Mouse (Mus musculus): ENCODE measurements around the gene Tpo. TPM values are rescaled to one million over a fixed set of nuclear protein-coding genes. Genes with fewer than 3 reads are reported as not detected.
A peak's percentile ranks its signal among the peaks of the same experiment; 100 is the strongest.

Gene Tpo
- polyA plus RNA-seq, 1 experiment from 2014 or later, result 0.07 TPM

DNA sequence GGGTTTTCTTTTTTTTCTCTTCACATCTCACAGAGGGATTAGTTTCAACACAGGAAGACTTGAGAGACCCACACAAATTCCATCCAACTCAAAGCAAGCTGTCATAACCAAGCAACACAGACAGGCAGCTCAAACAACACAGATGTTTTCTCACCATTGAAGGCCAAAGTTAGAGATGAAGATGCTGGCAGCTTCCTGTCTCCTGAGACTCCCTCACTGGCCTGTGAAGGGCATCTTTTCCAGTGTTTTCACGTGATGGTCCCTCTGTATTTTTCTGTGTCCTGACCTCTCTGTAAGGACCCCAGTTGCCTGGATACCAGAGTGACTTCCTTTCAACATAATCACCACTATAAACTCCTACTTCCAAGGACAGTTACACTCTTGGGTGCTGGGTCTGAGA is 97.0 kb downstream of the Tpo start:
- Histone ChIP-seq H3K9ac (replicated peaks) (no peak overlapping the region), H3K27me3 (no peaks in the 10 kb centered on the region), H3K9me3 (no peaks in the 10 kb centered on the region), H3K4me3 (replicated peaks) (no peak overlapping the region), H3K36me3 (no peaks in the 10 kb centered on the region), H3K4me1 (replicated peaks) (peaks cover 21% of the 10 kb centered on the region), H3K4me2 (replicated peaks) (no peak overlapping the region), H3K27ac (peak overlapping the region; percentile 42; the same call in 1 of the 2 replicates)
- ATAC-seq, result no peak
- WGBS, result 37% methylated on average over 1 of the region's 1 CpGs

DNA sequence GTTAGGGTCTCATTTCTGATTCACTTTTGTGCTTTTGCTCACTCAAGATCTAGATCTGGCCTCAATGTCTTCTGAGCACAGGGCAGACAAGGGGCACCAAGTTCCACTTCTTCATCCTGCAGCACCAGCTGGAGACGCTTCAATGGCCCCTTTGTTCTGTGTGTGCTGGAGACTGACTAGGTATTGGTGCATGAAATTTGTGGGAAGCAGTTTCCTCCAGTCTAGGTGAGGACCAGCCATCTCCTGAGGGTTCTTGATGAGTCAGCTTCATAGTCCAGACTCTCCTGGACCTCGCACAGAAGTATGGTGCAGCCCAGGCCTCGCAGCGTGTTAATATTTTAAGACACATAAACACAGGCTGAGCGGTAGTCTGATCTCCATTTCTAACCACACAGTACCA is 97.7 kb downstream of the Tpo start:
- no peaks in the 10 kb centered on the region for H3K36me3 ChIP-seq
- H3K27me3 ChIP-seq, result no peaks in the 10 kb centered on the region
- H3K27ac ChIP-seq, result no peak overlapping the region
- no peak for ATAC-seq
- WGBS, result 92% methylated on average over 5 of the region's 5 CpGs
- peaks cover 21% of the 10 kb centered on the region for H3K4me1 ChIP-seq (replicated peaks)
- no peak overlapping the region for H3K4me3 ChIP-seq (replicated peaks)
- no peak overlapping the region for H3K9ac ChIP-seq (replicated peaks)
- no peaks in the 10 kb centered on the region for H3K9me3 ChIP-seq
- no peak overlapping the region for H3K4me2 ChIP-seq (replicated peaks)

DNA sequence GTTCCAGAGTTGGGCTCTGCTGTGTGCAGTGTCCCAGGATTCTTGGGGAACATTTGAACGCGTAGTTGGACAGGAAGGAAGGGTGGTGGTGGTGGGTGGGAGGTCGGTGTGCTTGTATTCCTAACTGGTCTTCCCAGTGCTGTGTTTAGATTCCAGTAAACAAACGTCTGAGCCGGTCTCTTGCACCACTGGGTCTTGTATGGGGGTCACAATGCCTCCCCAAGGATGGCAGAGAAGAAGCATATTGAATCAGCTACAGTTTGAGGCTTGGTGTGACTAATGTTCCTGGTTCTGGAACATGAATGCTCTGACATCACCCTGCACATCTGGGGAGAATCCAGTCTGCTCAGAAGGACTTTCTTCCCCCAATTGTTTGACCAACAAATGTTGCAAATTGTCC is 101.9 kb downstream of the Tpo start:
- H3K9me3 ChIP-seq, result no peaks in the 10 kb centered on the region
- 88% methylated on average over 5 of the region's 5 CpGs for WGBS
- no peak for ATAC-seq
- no peak overlapping the region for H3K4me3 ChIP-seq (replicated peaks)
- H3K4me1 ChIP-seq (replicated peaks), result peaks cover 5% of the 10 kb centered on the region
- no peak overlapping the region for H3K4me2 ChIP-seq (replicated peaks)
- no peaks in the 10 kb centered on the region for H3K36me3 ChIP-seq
- H3K27me3 ChIP-seq, result no peaks in the 10 kb centered on the region
- H3K27ac ChIP-seq, result no peak overlapping the region
- no peak overlapping the region for H3K9ac ChIP-seq (replicated peaks)

DNA sequence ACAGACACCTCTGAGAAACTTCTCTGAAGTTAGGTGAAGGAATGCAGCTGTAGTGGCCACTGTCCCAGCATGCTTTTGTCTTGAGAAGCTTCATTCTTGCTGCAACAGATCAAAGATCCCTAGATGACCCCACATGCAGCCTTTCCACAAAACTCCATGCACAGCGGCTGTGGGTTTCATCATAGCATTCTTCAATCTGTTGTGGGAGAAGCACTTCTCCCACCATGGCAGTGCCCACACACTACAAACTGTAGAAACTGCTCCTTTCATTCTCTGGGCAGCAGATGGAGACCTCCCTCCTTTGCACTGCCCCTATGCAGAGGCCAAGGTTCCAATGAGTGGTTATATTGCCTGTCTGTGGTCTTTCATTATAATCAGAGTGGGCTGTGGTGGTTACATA is 103.3 kb downstream of the Tpo start:
- H3K27ac ChIP-seq, result no peak overlapping the region
- no peak overlapping the region for H3K4me3 ChIP-seq (replicated peaks)
- no peaks in the 10 kb centered on the region for H3K9me3 ChIP-seq
- H3K9ac ChIP-seq (replicated peaks), result no peak overlapping the region
- no peak overlapping the region for H3K4me2 ChIP-seq (replicated peaks)
- WGBS, result 91% methylated on average over 1 of the region's 1 CpGs
- ATAC-seq, result no peak
- H3K4me1 ChIP-seq (replicated peaks), result 0 out of 2 replicates have a peak, but pooled peaks cover 2% of the 10 kb centered on the region
- no peaks in the 10 kb centered on the region for H3K36me3 ChIP-seq
- no peaks in the 10 kb centered on the region for H3K27me3 ChIP-seq

DNA sequence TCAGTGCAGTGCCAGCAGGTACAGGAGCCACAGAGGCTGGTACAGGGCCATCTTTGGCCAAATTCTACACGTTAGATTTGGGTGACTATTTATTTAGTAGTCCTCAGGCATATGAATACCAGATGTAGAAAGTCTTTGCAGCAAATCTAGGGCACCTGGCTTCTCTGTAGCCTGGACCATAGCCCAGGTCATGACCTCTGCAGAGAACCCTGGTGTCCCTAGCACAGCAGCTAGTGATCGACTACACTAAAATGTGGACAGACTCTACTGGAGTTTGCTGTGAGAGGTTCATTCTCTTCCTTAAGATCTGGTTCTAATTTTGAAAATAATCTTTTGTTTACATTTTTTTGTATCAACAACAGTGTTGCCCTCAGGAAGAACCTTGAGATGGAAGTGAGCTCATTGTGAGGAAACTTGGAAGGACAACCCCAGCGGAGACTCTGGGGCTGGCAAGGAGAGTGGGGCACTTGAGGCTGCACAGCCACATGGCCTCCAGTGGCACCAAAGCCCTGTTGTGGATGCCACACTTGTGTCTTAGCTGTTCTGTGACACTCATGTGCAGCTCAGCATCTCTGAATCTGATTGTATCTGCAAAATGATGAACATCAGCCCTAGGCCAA is 104.6 kb downstream of the Tpo start:
- Histone ChIP-seq H3K27ac (no peak overlapping the region), H3K36me3 (no peaks in the 10 kb centered on the region), H3K9ac (replicated peaks) (no peak overlapping the region), H3K4me1 (replicated peaks) (0 out of 2 replicates have a peak, but pooled peaks cover 2% of the 10 kb centered on the region), H3K27me3 (no peaks in the 10 kb centered on the region), H3K4me2 (replicated peaks) (no peak overlapping the region), H3K9me3 (no peaks in the 10 kb centered on the region), H3K4me3 (replicated peaks) (no peak overlapping the region)
- ATAC-seq, result no peak
- WGBS, result 90% methylated on average over 3 of the region's 3 CpGs

DNA sequence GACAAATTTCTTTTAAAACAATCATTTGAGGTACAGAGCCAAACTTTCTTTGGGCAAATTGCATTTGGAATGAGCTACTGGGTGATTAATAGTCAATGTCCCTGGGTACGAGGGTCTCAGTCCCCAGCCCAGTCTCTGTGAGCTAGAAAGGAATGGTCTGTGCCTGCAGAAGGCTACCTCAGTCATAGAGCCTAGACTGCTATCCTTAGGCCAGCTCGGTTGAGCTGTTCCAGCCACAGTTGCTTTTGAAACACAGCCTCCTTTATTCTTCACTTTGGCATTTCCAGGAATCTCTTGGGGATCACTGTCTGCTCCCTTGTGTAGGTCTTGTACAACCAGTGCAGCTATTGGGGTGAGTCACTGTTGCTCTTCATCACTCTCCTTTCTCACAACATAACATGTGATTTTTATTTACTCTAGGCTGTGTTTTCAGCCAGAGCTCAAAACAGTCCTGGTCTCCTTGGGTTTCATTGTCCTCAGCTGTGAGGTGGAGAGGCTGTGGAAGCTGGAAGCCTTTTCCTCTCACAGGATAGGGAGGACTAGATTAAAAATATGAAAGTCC is 108.1 kb downstream of the Tpo start:
- H3K36me3 ChIP-seq, result peaks cover 12% of the 10 kb centered on the region
- WGBS, result 39% methylated on average over 2 of the region's 2 CpGs
- 0 out of 2 replicates have a peak, but pooled peaks cover 3% of the 10 kb centered on the region for H3K4me1 ChIP-seq (replicated peaks)
- H3K27me3 ChIP-seq, result no peaks in the 10 kb centered on the region
- no peak overlapping the region for H3K4me2 ChIP-seq (replicated peaks)
- no peak for ATAC-seq
- no peak overlapping the region for H3K9ac ChIP-seq (replicated peaks)
- H3K9me3 ChIP-seq, result no peaks in the 10 kb centered on the region
- no peak overlapping the region for H3K27ac ChIP-seq
- H3K4me3 ChIP-seq (replicated peaks), result no peak overlapping the region

DNA sequence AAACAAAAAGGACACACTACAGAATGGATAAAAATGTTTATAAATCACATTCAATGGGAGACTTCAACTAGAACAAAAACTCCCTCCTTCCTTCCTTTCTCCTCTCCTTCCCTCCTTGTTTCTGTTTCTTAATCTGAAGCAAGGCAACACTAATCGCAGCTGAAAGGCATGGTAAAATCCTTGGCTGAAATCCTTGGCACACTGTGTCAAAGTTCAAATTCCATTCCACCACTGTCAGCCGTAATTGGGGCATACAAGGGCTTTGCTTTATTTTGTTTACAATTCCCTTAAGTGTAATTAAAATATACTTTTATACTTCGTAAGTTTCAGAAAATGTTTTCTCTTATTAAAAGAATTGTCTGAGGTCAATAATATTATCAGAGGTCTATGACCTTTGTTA is 108.9 kb downstream of the Tpo start:
- no peak for ATAC-seq
- Histone ChIP-seq H3K9ac (replicated peaks) (no peak overlapping the region), H3K4me3 (replicated peaks) (no peak overlapping the region), H3K36me3 (peaks cover 12% of the 10 kb centered on the region), H3K4me2 (replicated peaks) (no peak overlapping the region), H3K4me1 (replicated peaks) (peaks cover 6% of the 10 kb centered on the region; the same call in 1 of the 2 replicates), H3K9me3 (no peaks in the 10 kb centered on the region), H3K27me3 (no peaks in the 10 kb centered on the region), H3K27ac (no peak overlapping the region)
- WGBS, result 27% methylated on average over 3 of the region's 3 CpGs

DNA sequence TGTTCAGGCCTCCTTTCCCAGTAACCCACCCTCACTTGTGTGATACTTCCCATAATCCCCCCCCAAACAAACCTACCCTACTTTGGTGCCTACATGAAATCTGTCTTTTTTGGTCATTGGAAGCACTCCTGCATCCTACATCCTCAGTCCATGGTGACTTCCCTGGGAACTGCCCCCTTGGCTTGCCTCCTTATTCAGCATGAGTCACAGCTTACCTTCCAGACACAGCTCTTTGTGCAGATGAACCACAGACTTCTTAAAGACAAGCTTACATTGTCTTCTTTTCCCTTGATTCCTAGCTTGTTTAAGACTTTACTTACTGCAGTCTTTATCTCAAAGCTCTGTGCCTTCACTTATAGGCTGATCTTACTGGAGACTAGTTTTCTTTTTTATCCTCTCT is 112.0 kb downstream of the Tpo start:
- Histone ChIP-seq H3K4me3 (replicated peaks) (no peak overlapping the region), H3K9me3 (no peaks in the 10 kb centered on the region), H3K27ac (no peak overlapping the region), H3K36me3 (peaks cover 36% of the 10 kb centered on the region), H3K9ac (replicated peaks) (no peak overlapping the region), H3K4me1 (replicated peaks) (peaks cover 13% of the 10 kb centered on the region), H3K4me2 (replicated peaks) (no peak overlapping the region), H3K27me3 (no peaks in the 10 kb centered on the region)
- ATAC-seq, result no peak

DNA sequence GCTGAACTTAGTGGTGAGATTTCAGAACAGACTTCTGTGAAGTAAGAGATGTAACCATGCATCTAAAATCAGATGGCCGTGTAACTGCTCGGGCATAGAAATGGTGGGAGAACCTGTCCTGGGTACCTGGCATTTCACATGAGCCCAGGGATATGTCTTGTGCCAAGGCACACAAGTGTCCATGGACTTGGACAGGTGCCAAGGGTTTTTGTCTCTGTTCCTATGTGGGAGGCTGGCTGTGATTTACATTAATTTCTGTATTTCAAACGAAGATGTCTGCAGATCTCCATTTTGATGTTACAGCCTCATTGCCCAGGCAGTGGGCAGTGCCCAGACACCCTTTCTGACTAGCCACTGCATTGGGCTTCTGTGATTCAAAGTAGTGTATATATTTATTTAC is 115.3 kb downstream of the Tpo start:
- Histone ChIP-seq H3K4me2 (replicated peaks) (no peak overlapping the region), H3K36me3 (peaks cover 64% of the 10 kb centered on the region), H3K9ac (replicated peaks) (no peak overlapping the region), H3K4me3 (replicated peaks) (no peak overlapping the region), H3K4me1 (replicated peaks) (peaks cover 13% of the 10 kb centered on the region), H3K9me3 (no peaks in the 10 kb centered on the region), H3K27me3 (no peaks in the 10 kb centered on the region), H3K27ac (no peak overlapping the region)
- WGBS, result 85% methylated on average over 3 of the region's 3 CpGs
- ATAC-seq, result no peak

DNA sequence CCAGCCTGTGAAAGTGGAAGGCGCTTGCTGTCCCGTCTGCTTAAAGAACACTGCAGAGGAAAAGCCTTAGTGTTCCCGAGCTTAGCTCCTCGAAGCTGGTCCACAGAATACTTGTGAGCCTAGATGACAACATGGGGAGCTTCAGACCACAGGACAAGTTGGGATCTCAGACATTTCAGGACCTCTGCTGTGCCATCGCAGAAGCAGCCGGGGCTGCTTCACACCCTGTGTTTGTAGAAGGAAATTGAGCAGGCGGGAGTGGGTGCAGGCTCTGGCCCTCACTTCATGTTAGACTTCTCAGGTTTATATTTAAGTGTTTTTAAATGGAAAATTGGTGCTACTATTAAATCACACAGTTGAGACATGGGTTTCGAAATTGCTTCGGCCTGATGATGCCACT is 116.9 kb downstream of the Tpo start:
- H3K9ac ChIP-seq (replicated peaks), result no peak overlapping the region
- no peak overlapping the region for H3K27ac ChIP-seq
- H3K4me1 ChIP-seq (replicated peaks), result peaks cover 13% of the 10 kb centered on the region
- H3K27me3 ChIP-seq, result no peaks in the 10 kb centered on the region
- H3K4me3 ChIP-seq (replicated peaks), result no peak overlapping the region
- H3K36me3 ChIP-seq, result peaks cover 74% of the 10 kb centered on the region
- H3K9me3 ChIP-seq, result no peaks in the 10 kb centered on the region
- ATAC-seq, result no peak
- H3K4me2 ChIP-seq (replicated peaks), result no peak overlapping the region
- WGBS, result 87% methylated on average over 9 of the region's 9 CpGs

DNA sequence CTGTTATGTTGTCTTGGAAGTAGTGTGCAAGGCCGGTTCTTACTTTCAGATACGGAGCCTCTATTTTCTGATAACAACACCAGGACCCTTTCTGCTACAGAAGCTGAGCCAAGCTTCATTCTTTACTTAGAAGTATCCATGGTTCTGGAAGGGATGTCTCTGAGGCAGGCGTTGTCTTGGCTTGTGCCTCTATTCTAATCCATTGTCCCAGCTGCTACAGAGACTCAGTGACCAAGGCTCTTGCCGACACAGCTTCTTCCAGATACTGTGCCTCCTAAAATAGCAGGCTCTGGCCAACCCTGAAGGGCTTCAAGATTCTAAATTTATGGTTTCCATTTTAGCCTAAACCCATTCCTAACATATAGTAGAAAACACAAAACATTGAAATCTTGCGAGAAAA is 123.7 kb downstream of the Tpo start:
- Histone ChIP-seq H3K27ac (no peak overlapping the region), H3K4me1 (replicated peaks) (peaks cover 9% of the 10 kb centered on the region), H3K9me3 (no peaks in the 10 kb centered on the region), H3K4me2 (replicated peaks) (no peak overlapping the region), H3K36me3 (peaks cover 84% of the 10 kb centered on the region), H3K4me3 (replicated peaks) (no peak overlapping the region), H3K9ac (replicated peaks) (no peak overlapping the region), H3K27me3 (no peaks in the 10 kb centered on the region)
- WGBS, result 88% methylated on average over 5 of the region's 5 CpGs
- ATAC-seq, result no peak

DNA sequence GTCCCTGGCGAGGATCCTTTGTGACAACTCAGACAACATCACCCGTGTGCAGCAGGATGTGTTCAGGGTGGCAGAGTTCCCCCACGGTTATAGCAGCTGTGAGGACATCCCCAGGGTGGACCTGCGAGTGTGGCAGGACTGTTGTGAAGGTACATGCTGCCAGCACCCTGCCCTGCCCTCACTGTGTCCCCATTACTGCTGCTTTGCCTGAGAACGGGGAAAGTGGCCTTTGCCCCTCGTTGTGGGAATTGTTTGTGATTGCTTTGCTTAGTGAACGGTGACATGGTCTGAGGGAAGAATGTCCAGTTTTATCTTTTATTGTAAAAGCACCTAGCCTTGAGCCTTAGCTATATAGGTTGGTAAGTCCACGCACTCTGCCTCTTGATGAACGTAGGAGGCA is 125.8 kb downstream of the Tpo start:
- no peak overlapping the region for H3K4me3 ChIP-seq (replicated peaks)
- no peak overlapping the region for H3K4me2 ChIP-seq (replicated peaks)
- H3K9ac ChIP-seq (replicated peaks), result no peak overlapping the region
- ATAC-seq, result no peak
- H3K27ac ChIP-seq, result no peak overlapping the region
- peaks cover 15% of the 10 kb centered on the region for H3K4me1 ChIP-seq (replicated peaks)
- H3K27me3 ChIP-seq, result no peaks in the 10 kb centered on the region
- 85% methylated on average over 9 of the region's 9 CpGs for WGBS
- H3K36me3 ChIP-seq, result peaks cover 84% of the 10 kb centered on the region
- no peaks in the 10 kb centered on the region for H3K9me3 ChIP-seq
